Mouse (Mus musculus): ENCODE results near the gene Tedc2. TPM values are rescaled to one million over a fixed set of nuclear protein-coding genes. Genes with fewer than 3 reads are reported as not detected.

Tedc2 gene
- 1 to 10 TPM; 6.6 to 7.0 TPM for polyA plus RNA-seq (2012; fragmentation: generic; extraction: Trizol)

GRCm38 (mm10) chr17:24220435-24221411 is at the start of gene Tedc2:
Gene Tedc2 (minus strand): TSS chr17:24220851.

GRCm38 (mm10) chr17:24251320-24252069 is 30.8 kb upstream of the Tedc2 start, which contains the start of gene Ccnf:
Gene Ccnf (minus strand): TSS chr17:24251484.

GRCm38 (mm10) chr17:24209043-24209915 is 11.4 kb downstream of the Tedc2 start, which contains the start of gene Ntn3:
Gene Ntn3 (minus strand): TSS chr17:24209531.

GRCm38 (mm10) chr17:24205284-24205888 is 15.3 kb downstream of the Tedc2 start, which contains the start of gene Tbc1d24:
Gene Tbc1d24 (minus strand): TSS chr17:24205562.

GRCm38 (mm10) chr17:24169317-24170065 is 51.2 kb downstream of the Tedc2 start, which contains the start of gene Atp6v0c:
Gene Atp6v0c (minus strand): TSS chr17:24169702.

Other genes with a start within 250 kb of the Tedc2 start
- gene Prss30, start 240.3 kb downstream of the Tedc2 start, polyA plus RNA-seq (2012; fragmentation: generic; extraction: Trizol), result under 1 TPM; 0.02 to 0.22 TPM
- gene Prss22, start 222.8 kb downstream of the Tedc2 start, polyA plus RNA-seq (2012; fragmentation: generic; extraction: Trizol), result under 1 TPM; 0.46 to 0.69 TPM
- under 1 TPM; 0.09 to 0.12 TPM for gene Prss27, start 182.7 kb downstream of the Tedc2 start, polyA plus RNA-seq (2012; fragmentation: generic; extraction: Trizol)
- gene Kctd5, start 147.4 kb downstream of the Tedc2 start, polyA plus RNA-seq (2012; fragmentation: generic; extraction: Trizol), result 10 to 100 TPM; 10.2 to 30.9 TPM
- 1 to 10 TPM in 1 of 2 experiments, under 1 TPM in 1; 0.56 to 6.5 TPM for gene Pdpk1, start 69.9 kb downstream of the Tedc2 start, polyA plus RNA-seq (2012; fragmentation: generic; extraction: Trizol)
- 10 to 100 TPM; 37.7 to 66.7 TPM for gene Amdhd2, start 57.1 kb downstream of the Tedc2 start, polyA plus RNA-seq (2012; fragmentation: generic; extraction: Trizol)
- gene Atp6v0c, start 51.1 kb downstream of the Tedc2 start, polyA plus RNA-seq (2012; fragmentation: generic; extraction: Trizol), result 100 to 1,000 TPM; 513 to 615 TPM
- 1 to 10 TPM in 1 of 2 experiments, under 1 TPM in 1; 0.42 to 4.6 TPM for gene Tbc1d24, start 15.3 kb downstream of the Tedc2 start, polyA plus RNA-seq (2012; fragmentation: generic; extraction: Trizol)
- 1 to 10 TPM in 1 of 2 experiments, under 1 TPM in 1; 0.22 to 1.1 TPM for gene Ntn3, start 11.3 kb downstream of the Tedc2 start, polyA plus RNA-seq (2012; fragmentation: generic; extraction: Trizol)
- 10 to 100 TPM; 28.1 to 29.1 TPM for gene Ccnf, start 30.6 kb upstream of the Tedc2 start, polyA plus RNA-seq (2012; fragmentation: generic; extraction: Trizol)
- under 1 TPM in 1 of 2 experiments, not detected in 1; 0.01 TPM for gene Abca17, start 130.2 kb upstream of the Tedc2 start, polyA plus RNA-seq (2012; fragmentation: generic; extraction: Trizol)
- 10 to 100 TPM in 1 of 2 experiments, 1 to 10 TPM in 1; 2.9 to 15.9 TPM for gene Abca3, start 131.1 kb upstream of the Tedc2 start, polyA plus RNA-seq (2012; fragmentation: generic; extraction: Trizol)
- 10 to 100 TPM; 74.1 to 82.9 TPM for gene Rnps1, start 193.7 kb upstream of the Tedc2 start, polyA plus RNA-seq (2012; fragmentation: generic; extraction: Trizol)
- 100 to 1,000 TPM in 1 of 2 experiments, 10 to 100 TPM in 1; 64.8 to 150 TPM for gene Eci1, start 205.8 kb upstream of the Tedc2 start, polyA plus RNA-seq (2012; fragmentation: generic; extraction: Trizol)
- gene Dnase1l2, start 222.3 kb upstream of the Tedc2 start, polyA plus RNA-seq (2012; fragmentation: generic; extraction: Trizol), result 1 to 10 TPM in 1 of 2 experiments, under 1 TPM in 1; 0.20 to 3.1 TPM
- gene E4f1, start 249.5 kb upstream of the Tedc2 start, polyA plus RNA-seq (2012; fragmentation: generic; extraction: Trizol), result 10 to 100 TPM in 1 of 2 experiments, 1 to 10 TPM in 1; 9.2 to 27.4 TPM
- 10 to 100 TPM; 31.3 to 84.9 TPM for gene Pgp, start 249.5 kb upstream of the Tedc2 start, polyA plus RNA-seq (2012; fragmentation: generic; extraction: Trizol)